Mouse (Mus musculus) small intestine, adult 2 months (tissue): ENCODE data around the gene Gm20388.

Experiments
- CTCF ChIP-seq: fragments of 200-500 bp; IDR thresholded peaks from 2 replicates; pipeline ENCODE4 v1.5.1; 2012; ENCODE audit warnings: low read depth, mild to moderate bottlenecking, control low read depth, inconsistent platforms, low read length, moderate library complexity, mixed read lengths; ENCODE audit not compliant: insufficient replicate concordance, insufficient read length; ENCODE audit errors: extremely low read depth
- POLR2A ChIP-seq: fragments of 200-500 bp; IDR thresholded peaks from 2 replicates; pipeline ENCODE4 v1.6.1; 2012; ENCODE audit warnings: low read depth, mild to moderate bottlenecking, control low read depth, inconsistent platforms, low read length, moderate library complexity

GRCm38 (mm10) chr8:124301935-124302555 is 4391.4 kb downstream of the Gm20388 start:
- TF ChIP-seq POLR2A (no peak), CTCF (no peak)
